Mouse (Mus musculus) MEL (cell line): ENCODE results near the gene Rnf8. TPM values are rescaled to one million over a fixed set of nuclear protein-coding genes. Genes with fewer than 3 reads are reported as not detected.
A peak's percentile ranks its signal among the peaks of the same experiment; 100 is the strongest.

Experiments used
- DNase-seq: peaks from one replicate; pipeline ENCODE4 v3.0.0; 2011; ENCODE audit warnings: low read depth, low spot score
- H3K27ac ChIP-seq: 2 replicates; pipeline ENCODE4 v1.5.1; 2012; ENCODE audit warnings: low read depth, mild to moderate bottlenecking, control low read depth, low read length, moderate library complexity; ENCODE audit not compliant: control insufficient read depth
- H3K27me3 ChIP-seq, 2 experiments: fragments of 150-350 bp in 1 of 2; sonication (generic) in 1 of 2; 2 replicates each; pipeline ENCODE4 v1.6.1; 2012; ENCODE audit warnings: low read length in 2 of 2, mild to moderate bottlenecking in 2 of 2, improper control_type of control experiment in 1 of 2, moderate library complexity in 1 of 2; ENCODE audit not compliant: insufficient read depth in 2 of 2, control insufficient read depth in 1 of 2
- H3K36me3 ChIP-seq, 2 experiments: 2 replicates each; pipeline ENCODE4 v1.6.1; 2012 to 2014; ENCODE audit warnings: low read length in 2 of 2, improper control_type of control experiment in 1 of 2, inconsistent platforms in 1 of 2, mild to moderate bottlenecking in 1 of 2; ENCODE audit not compliant: insufficient read depth in 2 of 2, control insufficient read depth in 1 of 2
- H3K4me1 ChIP-seq, 2 experiments: fragments of 150-350 bp in 1 of 2; sonication (generic) in 1 of 2; 2 replicates each; pipeline ENCODE4 v1.6.1; 2012; ENCODE audit warnings: low read length in 2 of 2, improper control_type of control experiment in 1 of 2, mild to moderate bottlenecking in 1 of 2; ENCODE audit not compliant: insufficient read depth in 2 of 2, control insufficient read depth in 1 of 2
- H3K4me3 ChIP-seq, 2 experiments: fragments of 150-350 bp in 1 of 2; sonication (generic) in 1 of 2; 2 replicates each; pipeline ENCODE4 v1.5.1; 2012; ENCODE audit warnings: low read depth in 2 of 2, low read length in 2 of 2, mild to moderate bottlenecking in 2 of 2, moderate library complexity in 2 of 2, control low read depth in 1 of 2, improper control_type of control experiment in 1 of 2; ENCODE audit not compliant: control insufficient read depth in 1 of 2, insufficient read depth in 1 of 2
- H3K79me2 ChIP-seq: 2 replicates; pipeline ENCODE4 v1.6.1; 2012; ENCODE audit warnings: mild to moderate bottlenecking, low read length, moderate library complexity; ENCODE audit not compliant: control insufficient read depth, poor library complexity, insufficient read depth
- H3K9ac ChIP-seq: 2 replicates; pipeline ENCODE4 v1.6.1; 2012; ENCODE audit warnings: low read depth, mild to moderate bottlenecking, control low read depth, low read length, moderate library complexity; ENCODE audit not compliant: control insufficient read depth, poor library complexity, severe bottlenecking
- H3K9me3 ChIP-seq: fragments of 150-350 bp; sonication (generic); replicated peaks from 2 replicates; pipeline ENCODE4 v1.6.1; 2012; ENCODE audit warnings: mild to moderate bottlenecking, low read length, improper control_type of control experiment, moderate library complexity; ENCODE audit not compliant: insufficient read depth
- CHD2 ChIP-seq: IDR thresholded peaks from 2 replicates; pipeline ENCODE4 v1.6.1; 2011; ENCODE audit warnings: low read length, improper control_type of control experiment
- CTCF ChIP-seq, 3 experiments: IDR thresholded peaks in 2 of 3; conservative IDR thresholded peaks in 1 of 3; 2 replicates each; pipeline ENCODE4 v1.5.1; 2011 to 2012; ENCODE audit warnings: low read length in 3 of 3, low read depth in 2 of 3, mild to moderate bottlenecking in 2 of 3, improper control_type of control experiment in 1 of 3, inconsistent platforms in 1 of 3, mixed read lengths in 1 of 3, moderate library complexity in 1 of 3; ENCODE audit not compliant: control insufficient read depth in 1 of 3, insufficient read depth in 1 of 3, poor library complexity in 1 of 3, severe bottlenecking in 1 of 3
- E2F4 ChIP-seq: IDR thresholded peaks from 2 replicates; pipeline ENCODE4 v1.6.1; 2011; ENCODE audit warnings: low read depth, low read length, improper control_type of control experiment, borderline replicate concordance
- ELF1 ChIP-seq: IDR thresholded peaks from 2 replicates; pipeline ENCODE4 v1.6.1; 2014; ENCODE audit warnings: low read depth, mild to moderate bottlenecking, inconsistent platforms, low read length, improper control_type of control experiment, moderate library complexity
- EP300 ChIP-seq, 2 experiments: IDR thresholded peaks; 2 replicates each; pipeline ENCODE4 v1.6.1; 2011; ENCODE audit warnings: improper control_type of control experiment in 2 of 2, low read length in 2 of 2, low read depth in 1 of 2, mild to moderate bottlenecking in 1 of 2
- ETS1 ChIP-seq: IDR thresholded peaks from 2 replicates; pipeline ENCODE4 v1.6.1; 2012; ENCODE audit warnings: low read depth, mild to moderate bottlenecking, inconsistent platforms, low read length, improper control_type of control experiment, moderate library complexity
- GABPA ChIP-seq: IDR thresholded peaks from 2 replicates; pipeline ENCODE4 v1.6.1; 2012; ENCODE audit warnings: low read depth, mild to moderate bottlenecking, inconsistent platforms, low read length, improper control_type of control experiment, moderate library complexity
- GATA1 ChIP-seq: IDR thresholded peaks from 2 replicates; pipeline ENCODE4 v1.6.1; 2011; ENCODE audit warnings: low read depth, low read length, improper control_type of control experiment
- HCFC1 ChIP-seq: IDR thresholded peaks from 2 replicates; pipeline ENCODE4 v1.6.1; 2012; ENCODE audit warnings: low read depth, mild to moderate bottlenecking, inconsistent platforms, low read length, improper control_type of control experiment, moderate library complexity
- JUND ChIP-seq: IDR thresholded peaks from 2 replicates; pipeline ENCODE4 v1.6.1; 2011; ENCODE audit warnings: low read depth, mild to moderate bottlenecking, improper control_type of control experiment, low read length
- MAFK ChIP-seq: IDR thresholded peaks from 2 replicates; pipeline ENCODE4 v1.6.1; 2011; ENCODE audit warnings: low read depth, mild to moderate bottlenecking, low read length, improper control_type of control experiment, borderline replicate concordance
- MAX ChIP-seq: IDR thresholded peaks from 2 replicates; pipeline ENCODE4 v1.6.1; 2011; ENCODE audit warnings: low read length, improper control_type of control experiment
- MAZ ChIP-seq: IDR thresholded peaks from 2 replicates; pipeline ENCODE4 v1.6.1; 2012; ENCODE audit warnings: low read depth, mild to moderate bottlenecking, inconsistent platforms, low read length, improper control_type of control experiment
- MEF2A ChIP-seq: IDR thresholded peaks from 2 replicates; pipeline ENCODE4 v1.6.1; 2014; ENCODE audit warnings: low read depth, mild to moderate bottlenecking, inconsistent platforms, low read length, improper control_type of control experiment; ENCODE audit not compliant: poor library complexity, insufficient replicate concordance, severe bottlenecking; ENCODE audit errors: extremely low read depth
- MYB ChIP-seq: IDR thresholded peaks from 2 replicates; pipeline ENCODE4 v1.6.1; 2011; ENCODE audit warnings: mild to moderate bottlenecking, low read depth, low read length, improper control_type of control experiment
- NELFE ChIP-seq: IDR thresholded peaks from 2 replicates; pipeline ENCODE4 v1.6.1; 2011; ENCODE audit warnings: low read depth, low read length, improper control_type of control experiment
- POLR2AphosphoS5 ChIP-seq: IDR thresholded peaks from 2 replicates; pipeline ENCODE4 v1.6.1; 2012; ENCODE audit warnings: low read depth, borderline replicate concordance, mild to moderate bottlenecking, inconsistent platforms, low read length, moderate library complexity, mixed read lengths
- RAD21 ChIP-seq: IDR thresholded peaks from 2 replicates; pipeline ENCODE4 v1.6.1; 2011; ENCODE audit warnings: mild to moderate bottlenecking, low read depth, low read length, improper control_type of control experiment
- SIN3A ChIP-seq: IDR thresholded peaks from 2 replicates; pipeline ENCODE4 v1.6.1; 2012; ENCODE audit warnings: low read length, improper control_type of control experiment, inconsistent platforms
- TAL1 ChIP-seq: IDR thresholded peaks from 2 replicates; pipeline ENCODE4 v1.6.1; 2012; ENCODE audit warnings: mild to moderate bottlenecking, inconsistent platforms, low read length, moderate library complexity, mixed read lengths
- TCF12 ChIP-seq: IDR thresholded peaks from 2 replicates; pipeline ENCODE4 v1.6.1; 2014; ENCODE audit warnings: low read depth, mild to moderate bottlenecking, inconsistent platforms, low read length, improper control_type of control experiment, moderate library complexity
- UBTF ChIP-seq: IDR thresholded peaks from 2 replicates; pipeline ENCODE4 v1.6.1; 2012; ENCODE audit warnings: low read depth, mild to moderate bottlenecking, inconsistent platforms, low read length, improper control_type of control experiment, moderate library complexity, borderline replicate concordance; ENCODE audit not compliant: insufficient read depth
- USF1 ChIP-seq: IDR thresholded peaks from 2 replicates; pipeline ENCODE4 v1.6.1; 2014; ENCODE audit warnings: low read depth, mild to moderate bottlenecking, inconsistent platforms, low read length, improper control_type of control experiment, moderate library complexity
- USF2 ChIP-seq, 2 experiments: IDR thresholded peaks; 2 replicates each; pipeline ENCODE4 v1.6.1; 2011 to 2012; ENCODE audit warnings: improper control_type of control experiment in 2 of 2, low read length in 2 of 2, borderline replicate concordance in 1 of 2, inconsistent platforms in 1 of 2, low read depth in 1 of 2, mild to moderate bottlenecking in 1 of 2; ENCODE audit not compliant: insufficient read depth in 1 of 2
- ZC3H11A ChIP-seq: IDR thresholded peaks from 2 replicates; pipeline ENCODE4 v1.6.1; 2012; ENCODE audit warnings: low read depth, mild to moderate bottlenecking, inconsistent platforms, low read length, improper control_type of control experiment
- ZKSCAN1 ChIP-seq: IDR thresholded peaks from 2 replicates; pipeline ENCODE4 v1.6.1; 2012; ENCODE audit warnings: low read depth, mild to moderate bottlenecking, inconsistent platforms, low read length, improper control_type of control experiment, moderate library complexity
- ZNF384 ChIP-seq: IDR thresholded peaks from 2 replicates; pipeline ENCODE4 v1.6.1; 2012; ENCODE audit warnings: low read depth, mild to moderate bottlenecking, inconsistent platforms, low read length, improper control_type of control experiment
- polyA plus RNA-seq, 2 experiments: library from polyadenylated mRNA; stranded (reverse) in 1 of 2; unstranded in 1 of 2; fragments of >175 nt in 1 of 2; fragments of >200 nt in 1 of 2; gene quantifications; 2 replicates each; pipeline versions ENCODE4 v1.2.1 to v1.2.4; 2012; ENCODE audit warnings: low replicate concordance in 2 of 2, low read depth in 1 of 2; ENCODE audit not compliant: insufficient read length in 2 of 2, insufficient read depth in 1 of 2, missing spikeins in 1 of 2
- total RNA-seq: library from RNA; depleted of rRNA; stranded (reverse); fragments of 300-350 nt; gene quantifications from 2 replicates; pipeline ENCODE4 v1.2.3, GENCODE M21; 2012

The Rnf8 gene
- total and polyA plus RNA-seq, 3 experiments, result 40.3 to 49.2 TPM; not detected in 1

DNA sequence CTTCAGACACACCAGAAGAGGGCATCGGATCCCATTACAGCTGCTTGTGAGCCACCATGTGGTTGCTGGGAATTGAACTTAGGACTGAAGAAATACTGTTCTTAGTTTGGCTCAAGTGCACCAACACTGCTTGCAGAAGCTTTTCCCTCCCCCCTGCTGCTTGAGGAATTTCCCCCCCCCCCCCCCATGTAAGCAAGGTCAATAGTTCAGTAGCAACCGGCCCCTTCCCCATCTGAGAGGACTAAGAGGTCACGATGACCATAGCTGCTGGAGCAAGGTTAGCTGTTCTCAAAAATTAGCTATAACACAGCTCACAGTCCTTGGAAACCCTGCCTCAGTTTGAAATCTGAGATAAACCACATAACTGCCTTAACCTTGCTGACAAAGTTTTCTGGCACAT lies 27.6 kb downstream of the Rnf8 start (continued):
- TF ChIP-seq GABPA, result no peak

DNA sequence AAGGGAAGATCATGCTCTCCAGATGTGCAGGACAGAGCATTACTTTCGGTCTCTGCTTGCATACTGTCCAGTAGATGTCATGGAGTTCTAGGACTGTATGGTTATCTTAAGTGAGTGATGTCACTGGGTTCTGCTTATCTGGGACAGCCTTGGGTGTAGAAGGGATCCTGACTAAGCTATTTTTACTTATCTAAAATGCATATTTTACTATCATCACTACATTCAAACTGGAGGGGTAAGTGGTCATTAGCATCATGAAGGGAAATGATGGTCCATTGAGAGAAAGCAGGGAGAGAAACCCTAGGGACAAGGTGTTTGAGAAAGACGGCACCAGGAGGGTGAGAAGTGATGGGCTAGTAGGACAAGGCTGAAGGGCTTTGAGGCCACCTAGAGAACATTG lies 43.7 kb downstream of the Rnf8 start:
- H3K9ac ChIP-seq, result 0 out of 2 replicates have a peak overlapping the region, but pooled peaks have one; percentile 25
- H3K27ac ChIP-seq, result peak overlapping the region; percentile 23
- peaks cover 12% of the 10 kb centered on the region for H3K79me2 ChIP-seq
- H3K4me1 ChIP-seq, result peaks cover 12 to 21% of the 10 kb centered on the region in 2 experiments
- H3K4me3 ChIP-seq, result no peak overlapping the region
- H3K36me3 ChIP-seq, result peaks cover 2 to 23% of the 10 kb centered on the region in 2 experiments; a peak in 3 of 4 replicates
- DNase-seq, result peak; percentile 50
- H3K27me3 ChIP-seq, result no peaks in the 10 kb centered on the region
- no peak for TF ChIP-seq POLR2AphosphoS5
- peak; percentile 68 for TF ChIP-seq TCF12
- peak; percentile 50; the same call in 1 of the 2 replicates for TF ChIP-seq GABPA
- peak; percentile 5; the same call in 1 of the 2 replicates for TF ChIP-seq MEF2A
- no peak for TF ChIP-seq CHD2
- TF ChIP-seq GATA1, result peak; percentile 75
- TF ChIP-seq TAL1, result peak; percentile 59
- TF ChIP-seq SIN3A, result peak; percentile 21; the same call in 1 of the 2 replicates
- no peak for TF ChIP-seq MAZ
- TF ChIP-seq ETS1, result peak; percentile 96
- peak; percentile 75 to 78 for TF ChIP-seq EP300 (IDR thresholded peaks at IDR 0.05; ENCODE audit: low read depth in 1 of 2, low read length in 2 of 2)
- TF ChIP-seq MYB, result no peak
- peak; percentile 73 for TF ChIP-seq MAFK
- H3K9me3 ChIP-seq, result no peaks in the 10 kb centered on the region

DNA sequence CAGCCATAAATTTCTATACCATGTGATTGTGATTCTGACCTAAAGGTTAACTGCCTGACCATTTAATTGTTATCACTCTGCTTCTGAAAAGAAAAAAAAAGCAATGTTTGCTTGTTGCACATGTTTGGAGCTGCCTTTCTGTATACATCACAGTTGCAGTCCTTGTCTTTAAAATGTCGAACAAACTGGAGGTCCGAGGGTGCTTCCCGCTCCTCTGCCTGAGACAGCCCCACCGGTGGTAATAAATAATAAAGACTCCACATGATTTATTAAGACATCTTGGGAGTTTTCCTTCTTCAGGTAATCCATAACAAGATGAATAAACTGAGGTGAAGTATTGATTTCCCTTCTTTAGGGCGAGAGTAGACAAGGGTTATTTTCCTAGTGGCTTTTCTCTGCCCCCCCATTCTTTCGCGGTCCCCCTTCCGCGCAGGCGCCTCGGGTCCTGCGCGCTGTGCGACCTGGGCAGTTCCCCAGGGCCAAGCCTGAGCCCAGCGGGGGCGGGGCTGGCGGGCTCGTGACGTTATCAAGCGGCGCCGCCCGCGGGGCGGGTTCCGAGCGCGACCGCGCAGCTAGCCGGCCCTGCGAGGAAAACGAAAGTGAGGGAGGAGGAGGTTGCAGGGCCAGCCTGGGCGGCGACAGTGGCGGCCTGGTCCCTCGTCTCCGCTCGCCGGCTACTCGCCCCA lies 45.6 kb downstream of the Rnf8 start, which contains the start of gene Cmtr1:
Gene Cmtr1 (plus strand): TSS at position 520 of the 686 bp plus-strand sequence.
- peak; percentile 96 for DNase-seq
- Histone ChIP-seq H3K27me3 (no peaks in the 10 kb centered on the region), H3K4me3 (peak within 1 kb of the TSS; percentile 75 to 79), H3K9ac (peak within 1 kb of the TSS; percentile 86), H3K4me1 (peaks cover 12 to 21% of the 10 kb centered on the region in 2 experiments), H3K27ac (peak within 1 kb of the TSS; percentile 74), H3K79me2 (peaks cover 13% of the 10 kb centered on the region), H3K36me3 (peaks cover 9 to 23% of the 10 kb centered on the region in 2 experiments), H3K9me3 (no peaks in the 10 kb centered on the region)
- TF ChIP-seq GABPA (no peak), JUND (no peak), UBTF (no peak), ZNF384 (no peak), HCFC1 (peak; percentile 86), USF2 (IDR thresholded peaks at IDR 0.05; ENCODE audit: borderline replicate concordance in 1 of 2, insufficient read depth in 1 of 2, low read depth in 1 of 2, low read length in 2 of 2) (no peak), ZC3H11A (no peak), NELFE (peak; percentile 82), E2F4 (peak; percentile 74; the same call in 1 of the 2 replicates), USF1 (peak; percentile 59), MAFK (no peak), SIN3A (peak; percentile 71; the same call in 1 of the 2 replicates), MEF2A (no peak), ELF1 (peak; percentile 30; the same call in 1 of the 2 replicates), ZKSCAN1 (no peak), CTCF (IDR thresholded peaks at IDR 0.05 in 2 of 3, conservative IDR thresholded peaks at IDR 0.05 in 1 of 3; ENCODE audit: control insufficient read depth in 1 of 3, insufficient read depth in 1 of 3, low read depth in 2 of 3, low read length in 3 of 3, poor library complexity in 1 of 3, severe bottlenecking in 1 of 3) (no peak), RAD21 (no peak), MAX (peak; percentile 41; the same call in 1 of the 2 replicates)
